Mouse (Mus musculus) embryonic fibroblast, embryonic 13.5 days (primary cell): ENCODE results near the gene Abi1.

Source experiments
- CTCF ChIP-seq: IDR thresholded peaks from 2 replicates; pipeline ENCODE4 v1.5.1; 2011; ENCODE audit warnings: mild to moderate bottlenecking, control low read depth, low read length, moderate library complexity, borderline replicate concordance; ENCODE audit not compliant: insufficient read depth
- POLR2A ChIP-seq: IDR thresholded peaks from 2 replicates; pipeline ENCODE4 v1.6.1; 2011; ENCODE audit warnings: low read depth, mild to moderate bottlenecking, control low read depth, low read length, moderate library complexity

GRCm38 (mm10) chr2:22949956-22950355 lies 90.1 kb downstream of the Abi1 start:
- no peak for TF ChIP-seq CTCF
- no peak for TF ChIP-seq POLR2A
